Mouse (Mus musculus) stomach, postnatal 0 days (tissue): ENCODE measurements around the gene Actl6b.

Experiments used
- CTCF ChIP-seq: IDR thresholded peaks from 2 replicates; pipeline ENCODE4 v1.5.1; 2016; ENCODE audit warnings: antibody characterized with exemption, low read depth, mild to moderate bottlenecking, moderate library complexity
- EP300 ChIP-seq: optimal IDR thresholded peaks from 2 replicates; pipeline ENCODE3; 2016; ENCODE audit warnings: antibody characterized with exemption

DNA sequence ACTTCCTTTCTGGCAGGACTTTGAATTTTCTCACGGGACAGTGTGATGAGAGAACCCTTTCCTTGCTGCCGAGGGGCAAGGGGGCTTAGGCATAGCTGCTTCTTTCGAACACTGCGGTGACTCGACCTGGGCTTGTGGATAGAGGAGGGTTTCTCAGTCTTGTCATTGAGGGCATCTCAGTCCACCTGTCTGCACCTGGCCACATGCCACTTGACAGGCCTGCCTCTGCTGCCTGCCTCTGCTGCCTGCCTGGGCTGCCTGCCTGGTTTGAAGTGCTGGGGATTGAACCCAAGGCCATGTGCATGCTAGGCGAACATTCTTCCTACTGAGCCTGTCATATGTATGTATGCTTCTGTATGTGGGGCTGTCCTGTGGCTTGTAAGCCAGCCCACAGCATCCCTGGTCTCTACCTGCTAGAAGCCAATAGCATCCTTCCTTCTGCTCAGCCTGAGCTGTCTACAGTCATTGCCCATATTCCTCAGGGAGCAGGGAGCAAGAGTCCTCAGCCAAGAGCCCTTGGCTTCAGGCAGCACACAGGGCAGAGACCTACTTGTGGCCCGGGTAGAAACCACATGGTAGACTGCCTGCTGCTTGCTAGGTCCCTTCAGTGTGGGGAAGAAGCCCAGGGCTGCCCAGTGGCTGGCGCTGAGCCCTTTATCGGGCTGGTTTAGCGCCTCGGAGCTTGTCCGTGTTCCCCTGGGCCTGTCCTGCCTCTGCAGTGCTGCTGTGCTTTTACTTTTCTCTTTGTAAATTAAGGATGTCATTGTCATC, 39.2 kb upstream of the Actl6b start:
- TF ChIP-seq CTCF (no peak), EP300 (no peak)
